Mouse (Mus musculus) megakaryocyte-erythroid progenitor cell, adult 5-6 weeks (primary cell): ENCODE measurements around the gene 3830406C13Rik. TPM values are rescaled to one million over a fixed set of nuclear protein-coding genes. Genes with fewer than 3 reads are reported as not detected.

Experiments
- ATAC-seq: replicated peaks from 2 replicates; pipeline ENCODE4 v1.8.0; 2016; ENCODE audit warnings: mild to moderate bottlenecking, inconsistent platforms; ENCODE audit not compliant: severe bottlenecking, poor library complexity, low FRiP score, low TSS enrichment
- total RNA-seq, 2 experiments: library from RNA; stranded (forward) in 1 of 2; stranded (reverse) in 1 of 2; fragments of 200-1000, 215-1000 nt in 1 of 2; fragments of >200 nt in 1 of 2; fragmentation: Nextera tagmentation in 1 of 2; gene quantifications; 2 replicates each; pipeline ENCODE4 v1.2.3; 2014 to 2017

The 3830406C13Rik gene
- total RNA-seq, 2 experiments from 2014 or later: 26.8 to 38.7 TPM

GRCm38 (mm10) chr14:12341789-12342457, 58.0 kb downstream of the 3830406C13Rik start:
- no peak for ATAC-seq

DNA sequence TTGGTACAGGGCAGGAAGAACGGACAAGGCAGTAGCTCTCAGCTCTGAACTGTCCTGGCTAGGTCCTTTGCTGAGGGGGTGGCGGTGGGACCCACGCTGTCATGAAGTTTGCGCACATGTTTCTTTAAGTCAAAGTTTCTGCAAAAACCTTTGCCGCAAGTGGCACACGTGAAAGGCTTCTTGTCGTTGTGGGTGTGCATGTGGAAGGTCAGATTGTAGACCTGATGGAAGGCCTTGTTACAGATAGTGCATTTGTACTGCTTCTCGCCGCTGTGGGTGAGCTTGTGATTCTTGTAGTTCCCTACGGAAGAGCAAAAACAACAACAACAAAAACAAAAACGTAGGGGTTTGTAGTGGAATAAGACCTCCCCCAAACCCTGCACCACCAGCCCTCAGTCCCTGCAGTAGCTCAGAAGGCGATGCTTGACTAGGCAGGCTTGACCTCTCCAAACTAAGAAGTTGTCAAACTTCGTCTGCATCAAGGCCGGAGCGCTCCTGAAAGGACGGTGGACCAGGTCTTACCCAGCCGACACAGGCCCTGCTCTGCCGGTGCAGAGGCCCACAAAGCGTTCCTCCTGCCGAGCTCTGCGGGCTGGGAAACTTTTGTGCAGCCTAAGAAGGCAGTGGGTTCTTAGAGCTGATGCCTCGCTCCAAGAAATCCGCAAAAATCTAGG, 58.6 kb downstream of the 3830406C13Rik start:
- ATAC-seq: no peak

- ATAC-seq: no peak
Observed at GRCm38 (mm10) chr14:12343451-12343941, 59.5 kb downstream of the 3830406C13Rik start.

DNA sequence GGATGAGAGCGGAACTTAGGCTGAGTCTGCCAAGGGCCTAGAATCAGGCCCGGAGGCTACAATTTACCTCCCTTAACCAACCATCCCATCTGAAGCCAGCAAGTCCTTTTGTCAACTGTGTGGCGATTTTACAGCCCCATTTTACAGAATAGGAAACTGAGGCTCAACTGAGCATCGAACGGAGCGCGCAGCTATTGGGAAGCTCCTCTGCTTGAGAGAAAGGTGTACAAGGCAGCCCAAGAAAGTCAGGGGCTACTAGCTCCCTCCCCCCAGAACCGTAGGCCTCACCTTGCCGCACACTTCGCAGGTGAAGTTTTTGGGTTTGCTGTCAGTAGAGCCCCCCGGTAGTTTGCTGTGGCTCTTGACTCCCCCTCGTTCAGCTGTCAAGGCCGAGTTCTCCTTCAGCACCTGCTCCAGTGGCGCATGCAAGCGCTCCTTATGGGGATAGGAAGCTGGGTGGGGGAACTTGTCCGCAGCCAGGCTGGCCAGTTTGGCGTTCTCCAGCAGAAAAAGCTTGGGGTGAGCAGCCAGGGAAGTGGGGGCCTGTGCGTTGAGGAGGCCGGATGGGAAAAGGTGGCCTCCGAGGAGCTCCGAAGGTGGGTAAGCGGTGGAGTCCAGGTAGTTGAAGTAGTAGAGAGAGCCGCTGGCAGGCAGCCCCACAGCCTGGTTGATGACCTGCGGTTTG, 60.2 kb downstream of the 3830406C13Rik start:
- ATAC-seq: no peak

DNA sequence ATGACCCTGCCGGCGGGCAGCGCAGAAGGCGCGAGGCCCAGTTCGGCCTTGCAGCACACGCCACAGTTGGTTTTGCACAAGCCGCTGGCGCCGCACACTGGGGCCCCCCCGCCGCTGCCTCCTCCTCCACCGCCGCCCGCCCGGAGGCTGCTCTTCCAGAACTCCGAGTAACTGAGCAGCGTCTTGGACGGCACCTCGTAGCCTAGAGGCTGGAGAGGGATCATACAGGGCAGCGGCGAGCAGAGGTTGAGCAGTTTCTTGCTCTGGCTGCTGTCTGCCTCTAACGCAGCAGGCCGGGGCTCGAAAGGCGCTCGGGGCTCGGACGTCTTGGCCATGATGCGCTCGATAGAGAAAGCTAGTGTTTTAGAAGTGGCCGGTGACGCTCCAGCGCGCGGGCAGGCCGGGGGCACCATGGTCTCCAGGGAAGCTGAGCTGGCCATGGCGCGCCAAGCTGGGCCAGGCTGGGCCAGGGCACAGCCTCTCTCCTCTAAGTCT, 60.8 kb downstream of the 3830406C13Rik start:
- ATAC-seq: no peak

- no peak for ATAC-seq
Observed at GRCm38 (mm10) chr14:12345241-12345921, 61.4 kb downstream of the 3830406C13Rik start.

DNA sequence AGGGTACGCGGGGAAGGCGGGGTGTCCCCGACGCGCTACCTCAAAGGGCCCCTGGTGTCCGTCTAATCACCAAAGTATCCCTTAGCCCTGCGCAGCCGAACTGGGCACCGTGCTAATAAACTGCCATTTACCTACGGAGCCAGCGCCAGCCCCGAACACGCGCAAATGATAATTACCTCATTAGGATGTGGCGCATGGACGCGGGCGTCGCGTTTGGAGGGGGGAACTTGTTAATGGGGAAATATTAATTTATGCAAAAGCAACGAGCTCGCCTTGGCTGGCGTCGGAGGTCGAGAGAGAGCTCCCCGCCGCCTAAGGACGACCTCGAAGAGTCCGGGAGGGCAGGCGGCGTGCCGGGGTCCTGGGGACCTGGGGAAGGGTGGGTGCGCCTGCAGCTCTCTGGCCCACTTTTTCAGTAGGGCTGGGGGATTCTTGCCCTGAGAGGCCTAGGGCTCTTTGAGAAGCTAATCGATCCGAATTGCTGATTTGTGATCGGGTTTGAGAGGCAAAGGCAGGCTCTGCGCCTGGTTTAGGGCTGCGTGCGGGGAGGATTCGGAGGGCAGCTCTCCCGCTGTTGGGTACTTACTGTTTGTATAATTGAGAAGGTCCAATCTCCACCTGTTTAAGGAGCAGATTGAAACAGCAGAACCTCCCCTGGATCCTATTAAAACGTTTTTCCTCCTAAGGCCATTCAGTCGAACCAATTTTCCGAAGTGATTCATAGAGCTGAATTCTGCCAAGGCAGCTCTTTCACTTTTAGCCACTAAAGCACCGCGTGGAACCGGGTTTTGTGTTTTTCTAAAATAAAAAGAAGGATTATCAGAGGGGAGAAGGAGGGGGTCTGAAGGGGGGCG, 62.3 kb downstream of the 3830406C13Rik start:
- no peak for ATAC-seq

GRCm38 (mm10) chr14:12346865-12347600, 63.1 kb downstream of the 3830406C13Rik start:
- ATAC-seq: no peak

DNA sequence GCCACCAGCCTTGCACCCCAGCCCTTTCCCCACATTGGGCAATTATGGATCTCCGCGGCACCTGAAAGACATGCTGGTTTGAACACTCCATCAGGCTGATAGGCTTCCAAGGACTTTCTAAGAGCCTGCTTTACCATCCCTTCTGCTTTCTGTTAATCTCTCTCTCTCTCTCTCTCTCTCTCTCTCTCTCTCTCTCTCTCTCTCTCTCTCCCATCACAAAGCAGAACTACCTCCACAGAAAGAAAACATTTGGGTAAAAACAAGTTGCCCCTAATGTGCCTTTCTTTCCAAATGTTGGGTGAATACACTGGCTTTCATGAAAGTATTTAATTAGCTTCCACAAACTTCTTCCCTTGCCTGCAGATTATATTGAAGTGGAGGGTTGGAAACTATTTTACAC, 64.1 kb downstream of the 3830406C13Rik start, which contains the start of gene Fezf2:
Fezf2 (minus strand) TSS at position 101 of the 400 bp plus-strand sequence.
- ATAC-seq: no peak

GRCm38 (mm10) chr14:12349334-12350090, 65.5 kb downstream of the 3830406C13Rik start:
- ATAC-seq: no peak

DNA sequence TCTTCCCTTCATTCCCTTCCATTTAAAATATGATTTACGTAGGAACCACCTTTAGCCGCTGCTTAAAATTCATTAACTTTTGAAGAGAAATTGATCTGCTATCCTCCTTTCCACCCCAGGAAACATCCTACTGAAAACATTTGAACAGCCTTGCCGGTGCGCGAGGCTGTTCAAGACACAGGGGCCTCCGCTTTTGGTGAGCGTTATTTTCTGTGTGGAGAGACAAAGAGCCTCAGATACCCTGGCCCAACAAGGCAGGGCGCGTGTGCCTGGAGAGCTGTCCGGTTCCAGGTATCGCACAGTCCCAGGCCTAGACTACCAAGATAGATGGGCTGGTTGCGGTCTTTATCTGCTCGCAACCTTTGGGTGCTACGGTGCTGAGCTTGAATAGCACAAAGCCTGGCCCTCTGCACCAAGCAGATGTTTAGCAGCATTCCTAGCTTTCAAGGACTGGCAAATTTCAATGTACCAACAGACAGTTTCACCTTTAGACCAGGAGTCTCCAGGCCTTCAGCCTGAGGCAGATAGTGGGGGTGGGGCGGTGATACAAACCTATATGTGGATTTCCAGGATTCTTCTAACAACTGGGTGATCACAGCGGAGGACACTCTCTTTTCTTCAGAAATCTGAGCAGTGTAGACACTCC, 66.4 kb downstream of the 3830406C13Rik start:
- no peak for ATAC-seq

Other genes starting within 250 kb of the 3830406C13Rik start
- gene Gm49355, start 197 bp upstream of the 3830406C13Rik start, total RNA-seq (2014; fragmentation: Nextera tagmentation): not detected in 2 replicates
- gene Gm49355, start 197 bp upstream of the 3830406C13Rik start, total RNA-seq (2017): not detected in 2 replicates
- gene Fezf2, start 64.0 kb downstream of the 3830406C13Rik start, total RNA-seq (2014; fragmentation: Nextera tagmentation): not detected in 2 replicates
- gene Fezf2, start 64.0 kb downstream of the 3830406C13Rik start, total RNA-seq (2017): not detected in 2 replicates